Mouse (Mus musculus) liver, embryonic 13.5 days (tissue): ENCODE data around the gene Cyb561d1. TPM values are rescaled to one million over a fixed set of nuclear protein-coding genes. Genes with fewer than 3 reads are reported as not detected.

Experiments used
- ATAC-seq: fragments of 200-750 bp; cut with Nextera tagmentation; 2 replicates; pipeline ENCODE4 v1.8.0; 2017; ENCODE audit warnings: low read depth, mild to moderate bottlenecking, moderate number of reproducible peaks, moderate library complexity
- DNase-seq: peaks from one replicate; pipeline ENCODE4 v3.0.0; 2022
- H3K27ac ChIP-seq: fragments of 300-500 bp; sonication (generic); 2 replicates; pipeline ENCODE4 v1.5.1; 2015; ENCODE audit warnings: moderate library complexity, mild to moderate bottlenecking, inconsistent platforms
- H3K27me3 ChIP-seq: fragments of 300-500 bp; sonication (generic); 2 replicates; pipeline ENCODE4 v1.6.1; 2015; ENCODE audit warnings: mild to moderate bottlenecking, inconsistent platforms
- H3K36me3 ChIP-seq: fragments of 300-500 bp; sonication (generic); 2 replicates; pipeline ENCODE4 v1.6.1; 2015; ENCODE audit warnings: mild to moderate bottlenecking, inconsistent platforms
- H3K4me1 ChIP-seq: fragments of 300-500 bp; sonication (generic); replicated peaks from 2 replicates; pipeline ENCODE4 v1.6.1; 2015; ENCODE audit warnings: inconsistent platforms
- H3K4me2 ChIP-seq: fragments of 300-500 bp; sonication (generic); 2 replicates; pipeline ENCODE4 v1.6.1; 2015; ENCODE audit warnings: inconsistent platforms, mild to moderate bottlenecking, moderate library complexity
- H3K4me3 ChIP-seq: fragments of 300-500 bp; sonication (generic); replicated peaks from 2 replicates; pipeline ENCODE4 v1.5.1; 2015; ENCODE audit warnings: mild to moderate bottlenecking, inconsistent platforms
- H3K9ac ChIP-seq: fragments of 300-500 bp; sonication (generic); 2 replicates; pipeline ENCODE4 v1.6.1; 2015; ENCODE audit warnings: mild to moderate bottlenecking, inconsistent platforms
- H3K9me3 ChIP-seq: fragments of 300-500 bp; sonication (generic); replicated peaks from 2 replicates; pipeline ENCODE4 v1.6.1; 2016; ENCODE audit warnings: inconsistent platforms
- WGBS: fragments of 180-500 bp; shearing (Covaris S2); methylation state at CpG from one replicate; pipeline ENCODE4 v1.1.7; 2015; ENCODE audit not compliant: insufficient replicate concordance; 5-methylcytosine and 5-hydroxymethylcytosine counted together
- polyA plus RNA-seq: library from polyadenylated mRNA; unstranded; fragments of >200 nt; fragmentation: Nextera tagmentation; extraction: Ambion mirVana; gene quantifications from 2 replicates; pipeline ENCODE4 v1.2.1, GENCODE M21; 2015

The Cyb561d1 gene
- polyA plus RNA-seq, 1 experiment from 2014 or later = 1.7 TPM

DNA sequence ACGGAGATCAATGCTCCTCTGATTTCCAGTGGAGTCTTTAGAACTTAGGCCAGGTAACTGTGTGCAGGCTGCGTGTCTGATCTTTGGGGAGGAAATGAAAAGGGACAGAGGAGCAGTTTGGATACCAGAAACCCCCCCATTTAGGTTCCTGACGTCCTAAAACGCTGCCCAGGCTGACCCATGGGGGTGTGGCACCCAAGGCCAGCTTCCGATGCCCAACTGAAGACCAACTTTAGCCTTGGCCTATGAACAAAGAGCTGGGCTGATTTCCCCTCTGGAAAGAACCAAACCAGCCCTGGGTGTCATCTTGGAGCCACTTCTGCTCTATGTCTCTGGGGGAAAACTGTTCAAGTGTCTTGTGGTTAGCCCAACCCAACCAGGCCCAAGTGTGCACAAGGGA is 36.9 kb downstream of the Cyb561d1 start:
- Histone ChIP-seq H3K4me1 (no peaks in the 10 kb centered on the region), H3K9me3 (no peaks in the 10 kb centered on the region), H3K27me3 (peaks cover 5% of the 10 kb centered on the region), H3K27ac (no peak overlapping the region), H3K9ac (no peak overlapping the region), H3K36me3 (no peaks in the 10 kb centered on the region), H3K4me2 (no peak overlapping the region), H3K4me3 (no peak overlapping the region)
- 49% methylated on average over 5 of the region's 5 CpGs for WGBS
- no peak for DNase-seq
- no peak for ATAC-seq

DNA sequence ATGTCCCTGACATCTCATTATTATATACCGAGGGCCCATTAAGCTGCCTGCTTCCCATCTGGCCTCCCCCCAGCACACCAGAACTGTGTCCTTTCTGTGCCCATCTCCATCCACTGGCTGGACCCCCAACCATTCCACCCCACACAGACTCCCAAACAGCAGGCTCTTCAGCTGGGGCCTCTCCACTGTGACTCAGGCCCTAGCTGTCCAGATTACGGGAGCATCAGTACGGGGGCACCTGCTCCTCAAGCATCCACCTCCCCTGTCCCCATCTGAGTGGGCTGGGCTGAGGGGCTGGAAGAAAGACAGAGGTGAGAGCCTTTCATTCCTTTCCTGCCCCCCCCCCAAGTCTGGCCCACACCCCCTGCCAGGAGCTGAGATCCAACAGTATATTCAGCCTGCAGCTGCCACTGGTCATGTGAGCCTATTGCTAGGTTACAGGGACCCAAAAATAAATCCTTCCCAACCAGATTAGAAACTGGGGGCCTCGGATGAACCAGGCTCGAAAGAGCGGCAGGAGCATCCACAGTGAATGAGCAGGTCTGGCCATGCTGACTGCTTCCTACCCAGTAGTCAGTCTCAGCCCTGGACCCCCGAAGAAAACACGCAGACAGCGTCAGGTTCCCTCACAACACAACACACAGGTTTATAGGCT is 42.5 kb downstream of the Cyb561d1 start:
- DNase-seq = no peak
- no peak for ATAC-seq
- Histone ChIP-seq H3K4me3 (no peak overlapping the region), H3K36me3 (no peaks in the 10 kb centered on the region), H3K4me2 (no peak overlapping the region), H3K9me3 (no peaks in the 10 kb centered on the region), H3K27ac (no peak overlapping the region), H3K9ac (no peak overlapping the region), H3K27me3 (no peaks in the 10 kb centered on the region; the same call in 1 of the 2 replicates), H3K4me1 (no peaks in the 10 kb centered on the region)
- WGBS = 58% methylated on average over 9 of the region's 9 CpGs

DNA sequence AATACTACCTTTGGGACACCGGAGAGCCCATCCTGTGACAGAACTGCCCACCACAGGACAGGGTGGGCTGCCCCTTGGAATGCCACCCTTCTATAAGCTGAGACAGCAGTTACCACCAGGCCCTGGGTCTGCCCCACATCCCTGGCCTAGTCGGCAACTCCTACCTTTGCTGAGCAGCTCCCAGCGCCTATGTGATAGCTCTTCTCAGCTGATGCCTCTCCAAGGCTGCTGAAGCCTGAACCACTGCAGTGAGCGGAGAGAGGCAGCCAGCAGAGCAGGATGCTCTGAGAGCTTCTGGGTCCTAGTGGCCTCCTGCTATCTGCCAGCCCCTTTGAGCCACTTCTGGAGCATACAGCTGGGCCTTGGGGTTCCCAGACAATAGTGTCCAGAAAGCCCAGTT is 46.4 kb downstream of the Cyb561d1 start, which contains the start of gene Gpr61:
Gene Gpr61 (minus strand): TSS at position 227 of the 400 bp plus-strand sequence.
- Histone ChIP-seq H3K27me3 (no peaks in the 10 kb centered on the region), H3K36me3 (no peaks in the 10 kb centered on the region), H3K4me2 (no peak within 1 kb of the TSS), H3K9ac (no peak within 1 kb of the TSS), H3K4me3 (no peak within 1 kb of the TSS), H3K9me3 (no peaks in the 10 kb centered on the region), H3K27ac (no peak within 1 kb of the TSS), H3K4me1 (no peaks in the 10 kb centered on the region)
- 54% methylated on average over 4 of the region's 4 CpGs for WGBS
- no peak for DNase-seq
- ATAC-seq = no peak

DNA sequence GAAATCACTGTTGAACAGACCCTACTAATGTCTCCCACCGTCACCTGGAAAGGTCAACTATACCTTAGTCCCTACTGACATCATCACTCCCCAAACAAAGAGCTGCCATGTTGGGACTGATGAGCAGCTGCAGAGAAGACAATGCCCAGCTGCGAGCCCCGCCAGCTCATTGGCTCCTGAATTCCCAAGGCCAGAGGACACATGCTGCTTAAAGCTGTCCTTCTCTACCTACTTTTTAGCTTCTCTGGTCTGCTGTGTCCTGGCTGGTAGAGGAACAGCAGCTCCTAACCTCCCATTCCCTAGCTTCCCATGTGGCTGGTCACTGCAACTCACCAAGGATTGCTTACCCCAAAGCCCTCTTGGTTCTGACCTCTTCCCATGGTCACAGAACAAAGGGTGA is 48.7 kb downstream of the Cyb561d1 start:
- DNase-seq (no peak), ATAC-seq (no peak)
- Histone ChIP-seq H3K9ac (no peak overlapping the region), H3K27me3 (no peaks in the 10 kb centered on the region), H3K4me3 (no peak overlapping the region), H3K27ac (no peak overlapping the region), H3K9me3 (no peaks in the 10 kb centered on the region), H3K4me1 (peaks cover 5% of the 10 kb centered on the region), H3K4me2 (no peak overlapping the region), H3K36me3 (no peaks in the 10 kb centered on the region)
- 76% methylated on average over 3 of the region's 3 CpGs for WGBS

DNA sequence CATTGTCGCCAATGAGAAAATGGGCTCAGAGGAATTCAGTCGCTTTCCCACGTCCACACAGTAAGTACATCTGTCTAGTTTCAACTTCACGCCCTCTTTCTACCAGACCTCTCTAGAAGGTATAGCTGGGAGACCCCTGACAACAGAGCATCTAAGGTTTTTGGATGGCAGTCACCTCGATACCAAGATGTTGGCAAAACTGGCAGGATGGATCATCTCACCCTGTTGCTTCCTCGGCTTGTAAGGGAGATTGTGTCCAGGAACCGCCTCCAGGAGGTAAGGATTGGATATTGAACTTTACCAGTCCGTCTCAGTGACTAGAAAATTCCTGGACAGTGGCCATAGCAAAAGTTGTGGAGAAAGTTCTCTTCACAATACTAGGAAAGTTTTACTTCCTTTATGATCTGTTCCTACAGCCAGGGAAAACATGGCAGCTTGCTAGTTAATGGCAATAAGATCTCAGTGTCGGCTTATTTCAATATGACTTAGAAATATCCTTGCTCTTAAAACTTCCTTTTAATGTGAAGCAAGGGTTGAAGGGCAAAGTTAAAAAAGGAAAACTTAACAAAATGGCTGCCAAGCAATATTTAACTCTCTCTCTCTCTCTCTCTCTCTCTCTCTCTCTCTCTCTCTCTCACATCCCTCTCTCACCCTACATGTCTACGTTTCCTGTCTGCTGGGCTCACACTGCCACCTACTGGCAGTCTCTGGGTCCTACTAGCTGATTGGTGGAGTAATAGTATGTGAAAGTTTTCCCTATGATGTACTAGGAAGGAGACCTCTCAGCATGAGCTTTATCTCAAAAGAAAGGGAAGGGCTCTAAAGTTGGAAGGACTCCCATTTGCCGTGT is 53.4 kb downstream of the Cyb561d1 start:
- H3K4me1 ChIP-seq = peaks cover 39% of the 10 kb centered on the region
- H3K36me3 ChIP-seq = peaks cover 5% of the 10 kb centered on the region; the same call in 1 of the 2 replicates
- H3K4me2 ChIP-seq = peak overlapping the region; percentile 92; the same call in 1 of the 2 replicates
- no peak overlapping the region for H3K4me3 ChIP-seq
- 61% methylated on average over 11 of the region's 11 CpGs for WGBS
- ATAC-seq (peak; percentile 28; the same call in 1 of the 2 replicates), DNase-seq (peak; percentile 82)
- no peaks in the 10 kb centered on the region for H3K27me3 ChIP-seq
- no peak overlapping the region for H3K9ac ChIP-seq
- no peaks in the 10 kb centered on the region for H3K9me3 ChIP-seq
- peak overlapping the region; percentile 98 for H3K27ac ChIP-seq

DNA sequence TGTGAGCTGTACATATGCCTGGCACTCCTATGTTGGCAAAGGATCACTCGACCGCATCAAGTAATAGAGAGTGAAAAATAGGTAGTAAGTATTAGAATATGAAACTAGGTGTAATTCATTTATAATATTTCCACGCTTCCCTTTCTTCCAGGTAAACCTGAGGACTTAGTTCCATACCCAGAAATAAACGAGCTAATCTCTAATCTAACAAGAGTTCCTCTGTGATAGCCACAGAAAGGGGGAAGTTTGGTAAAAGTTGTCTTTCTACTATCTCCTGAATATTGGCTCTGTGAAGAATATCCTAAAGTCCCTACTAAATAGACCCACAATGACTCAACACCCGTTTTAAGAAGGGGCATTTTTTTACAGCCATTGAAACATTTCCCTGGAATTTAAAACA is 54.3 kb downstream of the Cyb561d1 start:
- peak overlapping the region; percentile 98 for H3K27ac ChIP-seq
- WGBS = 31% methylated on average over 5 of the region's 5 CpGs
- no peak for ATAC-seq
- DNase-seq = no peak
- peak overlapping the region; percentile 100 for H3K4me3 ChIP-seq
- H3K36me3 ChIP-seq = peaks cover 5% of the 10 kb centered on the region; the same call in 1 of the 2 replicates
- H3K4me2 ChIP-seq = peak overlapping the region; percentile 92
- no peaks in the 10 kb centered on the region for H3K9me3 ChIP-seq
- H3K27me3 ChIP-seq = no peaks in the 10 kb centered on the region
- peak overlapping the region; percentile 98 for H3K9ac ChIP-seq
- peaks cover 48% of the 10 kb centered on the region for H3K4me1 ChIP-seq

Other genes with a start within 250 kb of the Cyb561d1 start
- 11.4 and 11.8 TPM in 2 replicates for gene Gstm3, start 231.9 kb downstream of the Cyb561d1 start, polyA plus RNA-seq
- 5.9 and 6.1 TPM in 2 replicates for gene Gstm2, start 214.8 kb downstream of the Cyb561d1 start, polyA plus RNA-seq
- 264 and 265 TPM in 2 replicates for gene Gstm1, start 183.2 kb downstream of the Cyb561d1 start, polyA plus RNA-seq
- 17.9 and 19.6 TPM in 2 replicates for gene Gstm4, start 156.3 kb downstream of the Cyb561d1 start, polyA plus RNA-seq
- gene Ampd2, start 114.6 kb downstream of the Cyb561d1 start, polyA plus RNA-seq = 46.0 and 48.2 TPM in 2 replicates
- gene Gnat2, start 108.4 kb downstream of the Cyb561d1 start, polyA plus RNA-seq = 2.6 and 3.1 TPM in 2 replicates
- 67.8 and 83.4 TPM in 2 replicates for gene Gnai3, start 55.1 kb downstream of the Cyb561d1 start, polyA plus RNA-seq
- not detected in 2 replicates for gene Gpr61, start 46.3 kb downstream of the Cyb561d1 start, polyA plus RNA-seq
- gene Amigo1, start 14.9 kb downstream of the Cyb561d1 start, polyA plus RNA-seq = 0.35 and 0.51 TPM in 2 replicates
- gene Atxn7l2, start 9.7 kb upstream of the Cyb561d1 start, polyA plus RNA-seq = 3.1 and 3.3 TPM in 2 replicates
- 0.05 and 0.07 TPM in 2 replicates for gene Sypl2, start 25.4 kb upstream of the Cyb561d1 start, polyA plus RNA-seq
- gene Psma5, start 55.7 kb upstream of the Cyb561d1 start, polyA plus RNA-seq = 224 and 238 TPM in 2 replicates
- gene Sort1, start 82.9 kb upstream of the Cyb561d1 start, polyA plus RNA-seq = 2.6 and 2.8 TPM in 2 replicates
- 0.07 and 0.08 TPM in 2 replicates for gene Mybphl, start 163.7 kb upstream of the Cyb561d1 start, polyA plus RNA-seq
- 14.9 and 15.8 TPM in 2 replicates for gene Psrc1, start 182.6 kb upstream of the Cyb561d1 start, polyA plus RNA-seq
- 0.22 and 0.56 TPM in 2 replicates for gene Celsr2, start 214.3 kb upstream of the Cyb561d1 start, polyA plus RNA-seq
- gene Sars, start 244.0 kb upstream of the Cyb561d1 start, polyA plus RNA-seq = 108 and 129 TPM in 2 replicates